Mouse (Mus musculus) brown adipose tissue, adult 24 weeks (tissue): ENCODE data around the gene Gcsam. TPM values are rescaled to one million over a fixed set of nuclear protein-coding genes. Genes with fewer than 3 reads are reported as not detected.

Experiments
- H3K27ac ChIP-seq: fragments of 200-500 bp; replicated peaks from 2 replicates; pipeline ENCODE4 v1.5.1; 2012; ENCODE audit warnings: low read depth, mild to moderate bottlenecking, low read length
- H3K4me1 ChIP-seq: fragments of 200-500 bp; 2 replicates; pipeline ENCODE4 v1.6.1; 2012; ENCODE audit warnings: low read length, mixed read lengths; ENCODE audit not compliant: control insufficient read depth, insufficient read depth, insufficient read length
- H3K4me3 ChIP-seq: fragments of 200-500 bp; 2 replicates; pipeline ENCODE4 v1.5.1; 2012; ENCODE audit warnings: low read depth, mild to moderate bottlenecking, low read length, moderate library complexity; ENCODE audit not compliant: insufficient read depth
- polyA plus RNA-seq: library from polyadenylated mRNA; stranded (reverse); fragments of >200 nt; gene quantifications from 2 replicates; pipeline ENCODE4 v1.2.4, GENCODE M21; 2012; ENCODE audit not compliant: missing spikeins, insufficient read depth, insufficient read length

Gcsam gene
- polyA plus RNA-seq, 1 experiment = 0.48 TPM

GRCm38 (mm10) chr16:45666136-45666535 is 56.0 kb downstream of the Gcsam start:
- no peaks in the 10 kb centered on the region for H3K4me1 ChIP-seq
- no peak overlapping the region for H3K27ac ChIP-seq
- no peak overlapping the region for H3K4me3 ChIP-seq

- Histone ChIP-seq H3K27ac (no peak overlapping the region), H3K4me3 (no peak overlapping the region), H3K4me1 (no peaks in the 10 kb centered on the region)
Observed at GRCm38 (mm10) chr16:45668178-45668577, 58.0 kb downstream of the Gcsam start.

- no peak overlapping the region for H3K4me3 ChIP-seq
- H3K27ac ChIP-seq = no peak overlapping the region
- no peaks in the 10 kb centered on the region for H3K4me1 ChIP-seq
Observed at GRCm38 (mm10) chr16:45670005-45670404, 59.8 kb downstream of the Gcsam start.

Other genes starting within 250 kb of the Gcsam start
- 39.3 and 47.9 TPM in 2 replicates for gene Cd200, start 201.3 kb upstream of the Gcsam start, polyA plus RNA-seq
- gene Gm609, start 117.4 kb upstream of the Gcsam start, polyA plus RNA-seq = not detected in 2 replicates
- gene Gm17783, start 78.3 kb upstream of the Gcsam start, polyA plus RNA-seq = not detected in 2 replicates
- gene Slc9c1, start 75.1 kb upstream of the Gcsam start, polyA plus RNA-seq = not detected in 2 replicates
- gene BC016579, start 43.7 kb downstream of the Gcsam start, polyA plus RNA-seq = not detected in 2 replicates
- not detected in 2 replicates for gene Tmprss7, start 83.3 kb downstream of the Gcsam start, polyA plus RNA-seq
- gene Tagln3, start 114.2 kb downstream of the Gcsam start, polyA plus RNA-seq = not detected in 2 replicates
- 9.8 and 18.2 TPM in 2 replicates for gene Abhd10, start 132.6 kb downstream of the Gcsam start, polyA plus RNA-seq